Mouse (Mus musculus) granulocyte monocyte progenitor cell, adult 5-6 weeks (primary cell): ENCODE data around the gene Eif2ak1. TPM values are rescaled to one million over a fixed set of nuclear protein-coding genes. Genes with fewer than 3 reads are reported as not detected.
A peak's percentile ranks its signal among the peaks of the same experiment; 100 is the strongest.

ENCODE experiments used
- ATAC-seq: replicated peaks from 2 replicates; pipeline ENCODE4 v1.8.0; 2016; ENCODE audit warnings: mild to moderate bottlenecking, moderate TSS enrichment, inconsistent platforms; ENCODE audit not compliant: poor library complexity, severe bottlenecking
- total RNA-seq, 2 experiments: library from RNA; stranded (forward) in 1 of 2; stranded (reverse) in 1 of 2; fragments of 200-712, 200-1000 nt in 1 of 2; fragments of >200 nt in 1 of 2; fragmentation: Nextera tagmentation in 1 of 2; gene quantifications; 2 replicates each; pipeline ENCODE4 v1.2.3; 2014 to 2017

Gene Eif2ak1
- total RNA-seq, 2 experiments from 2014 or later: 29.7 to 35.6 TPM

DNA sequence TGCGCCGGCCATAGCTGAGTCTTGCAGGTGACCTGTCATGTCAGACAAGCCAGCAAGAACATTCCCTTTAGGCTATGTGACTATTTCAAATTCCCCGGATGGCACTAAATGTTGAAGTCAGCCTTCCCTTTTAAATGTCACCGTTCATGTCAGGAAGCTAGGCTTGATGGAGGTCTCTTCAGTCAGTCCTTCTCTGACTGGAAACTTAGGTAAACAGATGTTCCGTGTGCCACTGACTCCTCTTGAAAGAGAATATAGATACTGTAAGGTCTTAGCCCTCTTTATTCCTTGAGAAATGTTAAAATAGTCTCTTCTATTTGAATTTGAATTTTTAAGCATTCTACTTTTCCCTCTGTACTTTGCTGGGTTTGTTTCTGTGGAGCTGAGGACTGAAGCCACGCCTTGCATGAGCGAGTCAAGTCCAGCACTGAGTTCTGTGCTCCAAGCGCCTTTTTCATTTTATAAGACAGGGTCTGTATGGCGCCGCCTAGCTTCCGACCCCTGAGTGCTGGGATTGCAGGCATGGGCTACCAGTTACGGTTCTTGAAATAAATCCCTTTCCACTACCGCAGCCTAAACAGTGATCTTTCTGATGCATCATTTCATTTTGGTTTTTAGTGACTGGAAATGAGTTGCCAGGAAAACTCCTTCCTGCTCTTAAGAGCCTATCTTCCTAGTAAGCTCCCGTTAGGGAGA lies 80.2 kb downstream of the Eif2ak1 start, which contains the start of gene Ankrd61:
TSS of gene Ankrd61 (minus strand) at position 51 of the 696 bp plus-strand sequence.
- no peak for ATAC-seq

DNA sequence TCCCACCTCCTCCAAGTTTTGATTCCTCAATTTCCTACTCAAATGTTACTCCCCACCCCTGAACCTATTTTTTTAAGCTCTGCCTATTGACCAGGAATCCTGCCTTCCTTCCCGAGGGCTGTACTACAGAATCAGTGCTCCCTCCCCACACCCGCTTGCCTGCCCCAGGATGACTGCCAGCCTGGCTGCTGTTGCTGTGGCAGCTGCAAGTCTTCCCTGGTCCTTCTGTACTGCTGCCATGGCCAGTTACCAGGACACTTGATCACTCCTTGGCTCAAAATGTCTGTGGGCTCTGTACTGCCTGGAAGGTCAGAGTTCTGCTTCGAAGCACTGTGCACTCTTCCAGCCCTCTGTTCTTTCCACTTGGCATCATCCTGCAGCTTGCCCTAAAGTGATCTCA lies 84.5 kb downstream of the Eif2ak1 start:
- ATAC-seq: no peak

- ATAC-seq: no peak
Measured at GRCm38 (mm10) chr5:143903813-143904212, 86.2 kb downstream of the Eif2ak1 start.

- ATAC-seq: no peak
Measured at GRCm38 (mm10) chr5:143906429-143906828, 88.8 kb downstream of the Eif2ak1 start.

- no peak for ATAC-seq
Measured at GRCm38 (mm10) chr5:143908926-143909325, 91.3 kb downstream of the Eif2ak1 start.

DNA sequence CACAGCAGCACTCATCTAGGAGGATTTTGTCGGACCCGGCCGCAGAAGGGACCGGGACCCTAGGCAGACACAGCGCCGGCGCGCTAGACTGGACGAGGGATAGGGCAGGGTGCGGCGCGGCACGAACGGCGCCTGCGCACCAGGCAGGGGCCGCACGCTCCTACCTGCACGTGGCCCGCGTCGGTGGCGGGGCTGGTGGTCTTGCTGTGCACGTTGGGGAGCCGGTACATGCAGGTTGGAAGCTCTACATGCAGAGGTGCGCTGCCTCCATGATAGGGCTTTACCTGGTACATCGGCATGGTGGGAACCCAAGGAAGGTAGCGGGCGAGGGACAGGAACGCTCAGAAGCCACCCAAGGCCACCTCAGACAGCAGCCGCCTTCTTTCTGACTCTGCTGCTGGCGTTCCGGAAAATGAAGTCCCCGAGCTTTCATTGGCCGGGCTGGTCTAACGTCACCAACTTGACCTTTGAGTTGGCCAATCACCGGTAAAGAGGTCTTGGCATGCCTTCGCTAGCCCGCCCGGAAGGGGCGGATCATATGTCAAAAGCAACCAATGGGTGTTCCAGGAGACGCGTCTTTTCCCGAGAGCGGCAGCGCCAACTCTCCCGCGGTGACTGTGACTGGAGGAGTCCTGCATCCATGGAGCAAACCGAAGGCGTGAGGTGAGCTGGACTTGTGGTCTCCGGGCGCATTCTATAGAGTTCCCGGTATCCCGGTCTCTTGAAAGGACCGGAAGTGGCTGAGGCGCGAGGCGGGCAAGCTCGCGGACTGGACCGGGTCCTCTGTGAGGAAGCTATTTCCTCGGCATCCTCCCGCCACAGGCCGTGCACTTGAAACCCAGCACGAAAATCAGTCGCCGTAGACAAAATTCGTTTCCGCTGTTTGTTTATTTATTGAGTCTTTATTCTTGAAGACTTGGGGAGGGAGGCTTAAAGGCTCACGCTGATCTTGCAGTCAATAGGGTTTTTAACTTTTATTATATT lies 92.1 kb downstream of the Eif2ak1 start, which contains the start of the genes Aimp2 and Pms2:
TSS of gene Aimp2 (minus strand) at position 431 of the 984 bp plus-strand sequence.
TSS of gene Pms2 (plus strand) at position 548 of the 984 bp plus-strand sequence.
- ATAC-seq: peak; percentile 95

GRCm38 (mm10) chr5:143916221-143916620 lies 98.6 kb downstream of the Eif2ak1 start:
- ATAC-seq: no peak

DNA sequence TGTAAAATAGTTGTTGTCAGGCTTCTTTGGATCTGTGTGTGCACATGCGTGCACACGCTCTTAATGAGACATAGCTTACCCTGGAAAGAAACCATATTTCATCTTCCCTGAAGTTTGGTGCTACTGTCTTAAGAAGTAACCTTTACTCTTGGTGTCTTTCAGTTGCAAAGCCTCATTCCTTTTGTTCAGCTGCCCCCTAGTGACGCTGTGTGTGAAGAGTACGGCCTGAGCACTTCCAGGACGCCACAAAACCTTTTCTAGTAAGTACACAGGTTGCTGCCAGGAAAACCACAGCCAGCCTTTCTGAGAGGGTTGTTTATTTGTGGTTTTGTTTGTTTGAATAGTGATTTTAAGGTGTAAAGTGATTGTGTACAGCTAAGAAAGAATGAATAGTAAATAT lies 99.8 kb downstream of the Eif2ak1 start:
- 0 out of 2 replicates have a peak, but pooled peaks have one; percentile 22 for ATAC-seq

DNA sequence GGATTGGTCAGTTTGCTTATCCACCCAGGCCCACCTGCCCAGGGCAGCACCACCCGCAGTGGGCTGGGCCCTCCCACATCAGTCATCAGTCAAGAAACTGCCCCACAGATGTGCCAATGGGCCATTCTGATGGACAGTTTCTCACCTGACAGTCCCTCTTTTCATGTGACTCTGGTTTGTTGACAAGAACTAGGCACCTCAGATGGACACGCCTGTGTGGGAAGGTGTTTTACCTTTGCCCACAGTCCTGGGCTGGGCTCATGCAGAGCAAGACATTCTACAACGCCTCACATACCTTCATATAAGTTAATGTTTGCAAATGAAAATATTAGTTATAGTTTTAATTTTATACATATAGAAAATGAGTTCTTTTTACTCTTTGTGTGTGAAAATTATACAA lies 100.5 kb downstream of the Eif2ak1 start:
- ATAC-seq: no peak

GRCm38 (mm10) chr5:143924781-143925452 lies 107.3 kb downstream of the Eif2ak1 start:
- ATAC-seq: no peak

DNA sequence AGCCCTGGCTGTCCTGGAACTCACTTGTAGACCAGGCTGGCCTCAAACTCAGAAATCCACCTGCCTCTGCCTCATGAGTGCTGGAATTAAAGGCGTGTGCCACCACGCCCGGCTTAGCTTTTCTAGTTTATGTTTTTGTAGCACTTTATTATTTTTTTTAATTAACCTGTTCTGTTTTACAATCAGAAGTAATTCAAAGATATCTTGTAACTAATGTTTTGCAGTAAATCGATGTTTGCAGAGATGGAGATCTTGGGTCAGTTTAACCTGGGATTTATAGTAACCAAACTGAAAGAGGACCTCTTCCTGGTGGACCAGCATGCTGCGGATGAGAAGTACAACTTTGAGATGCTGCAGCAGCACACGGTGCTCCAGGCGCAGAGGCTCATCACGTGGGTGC lies 110.3 kb downstream of the Eif2ak1 start, which contains the start of gene Gm42421:
TSS of gene Gm42421 (plus strand) at position 301 of the 400 bp plus-strand sequence.
- no peak for ATAC-seq

- no peak for ATAC-seq
Measured at GRCm38 (mm10) chr5:143929291-143929690, 111.7 kb downstream of the Eif2ak1 start.

DNA sequence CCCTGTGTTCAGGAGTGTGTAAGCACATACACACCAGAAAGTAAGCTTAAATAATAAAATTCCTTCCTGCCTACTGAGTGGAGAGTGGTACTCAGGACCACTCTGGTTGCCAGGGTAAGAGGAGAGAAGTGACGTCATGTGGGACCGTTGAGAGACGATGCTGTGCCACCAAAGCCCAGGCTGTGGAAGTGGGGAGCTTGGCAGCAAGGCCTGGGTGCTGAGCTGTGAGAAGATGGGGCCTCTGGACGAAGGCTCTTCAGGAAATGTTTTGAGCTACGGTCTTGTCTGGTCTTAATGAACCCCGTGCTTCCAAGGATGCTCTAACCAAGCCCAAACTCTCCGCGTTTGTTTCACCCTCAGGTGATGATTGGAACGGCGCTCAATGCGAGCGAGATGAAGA lies 113.1 kb downstream of the Eif2ak1 start:
- ATAC-seq: no peak

- ATAC-seq: no peak
Measured at GRCm38 (mm10) chr5:143931863-143932580, 114.4 kb downstream of the Eif2ak1 start.

DNA sequence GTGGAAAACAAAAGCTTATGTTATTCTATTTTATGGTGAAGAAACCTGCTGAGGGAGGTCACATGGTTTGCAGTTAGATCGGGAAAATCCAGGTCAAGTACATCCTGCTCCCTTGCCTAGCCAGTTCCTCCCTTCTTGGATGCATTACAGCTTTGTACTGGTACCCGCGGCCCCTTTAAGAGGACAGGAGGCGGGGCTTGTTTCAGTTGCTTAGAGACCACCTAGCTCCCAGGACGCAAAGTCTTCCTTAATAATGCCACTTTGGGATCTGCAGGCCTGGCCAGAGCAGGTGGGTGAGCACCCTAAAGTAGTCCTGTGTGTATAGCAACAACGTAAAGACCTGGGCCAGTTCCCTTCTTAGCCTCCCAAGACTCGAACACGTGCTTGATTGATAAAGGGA lies 115.2 kb downstream of the Eif2ak1 start, which contains the start of gene Rsph10b:
TSS of gene Rsph10b (plus strand) at position 205 of the 400 bp plus-strand sequence.
- ATAC-seq: no peak

DNA sequence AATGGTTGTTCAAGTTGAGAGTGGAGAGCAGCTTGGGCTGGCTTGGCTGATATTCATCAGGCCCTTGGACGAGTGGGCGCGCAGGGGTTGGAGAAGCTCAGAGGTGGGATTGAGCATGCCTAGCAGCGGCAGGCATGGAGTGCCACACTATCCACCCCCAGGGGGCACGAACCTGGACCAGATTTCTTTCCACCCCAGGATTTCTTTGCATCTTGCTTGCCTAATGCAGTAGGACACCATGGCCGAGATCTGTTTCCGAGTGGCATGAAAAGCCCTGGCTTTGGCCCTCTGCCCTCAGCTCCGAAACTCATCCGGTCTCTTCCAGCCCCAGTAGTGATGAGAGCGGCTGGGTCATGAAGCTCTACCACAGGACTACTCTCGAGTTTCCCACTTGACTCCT lies 115.8 kb downstream of the Eif2ak1 start:
- no peak for ATAC-seq

DNA sequence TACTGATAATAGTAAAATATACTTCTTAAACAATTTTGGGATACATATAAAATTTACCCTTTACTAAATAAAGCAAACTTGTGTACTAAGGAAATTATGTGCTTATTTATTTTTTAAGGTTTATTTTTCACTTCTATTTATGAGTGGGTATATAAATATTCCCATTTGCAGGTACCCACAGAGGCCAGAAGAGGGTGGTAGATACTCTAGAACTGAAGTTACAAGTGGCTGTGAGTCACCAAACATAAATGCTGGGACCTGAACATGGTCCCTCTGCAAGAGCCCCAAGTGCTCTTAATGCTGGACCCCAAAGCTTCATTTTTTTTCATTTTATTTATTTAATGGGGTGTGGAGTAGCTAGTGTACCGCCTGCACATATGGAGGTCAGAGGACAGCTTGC lies 116.3 kb downstream of the Eif2ak1 start:
- ATAC-seq: no peak

DNA sequence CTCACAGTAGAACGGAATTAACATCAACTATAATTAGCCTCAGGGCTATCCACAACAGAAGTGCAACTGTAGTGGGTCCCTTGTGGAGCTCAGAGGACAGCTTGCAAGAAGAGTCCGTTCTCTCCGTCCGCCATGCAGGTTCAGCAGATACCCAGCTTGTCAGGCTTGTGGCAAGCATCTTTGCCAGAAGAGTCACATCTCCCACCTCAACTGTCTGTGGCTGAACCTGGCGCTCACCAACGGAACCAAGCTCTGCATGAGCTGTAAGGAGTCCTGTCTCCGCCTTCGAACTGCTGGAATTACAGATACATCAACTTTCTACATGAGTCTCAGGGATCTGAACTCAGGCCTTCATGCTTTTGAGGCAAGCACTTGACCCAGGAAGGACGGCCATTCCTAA lies 118.6 kb downstream of the Eif2ak1 start:
- no peak for ATAC-seq

- ATAC-seq: peak; percentile 67
Measured at GRCm38 (mm10) chr5:143941588-143941987, 124.0 kb downstream of the Eif2ak1 start.
